ENCODE assay signal across 8 mouse cellular contexts in the genomic region with DNA sequence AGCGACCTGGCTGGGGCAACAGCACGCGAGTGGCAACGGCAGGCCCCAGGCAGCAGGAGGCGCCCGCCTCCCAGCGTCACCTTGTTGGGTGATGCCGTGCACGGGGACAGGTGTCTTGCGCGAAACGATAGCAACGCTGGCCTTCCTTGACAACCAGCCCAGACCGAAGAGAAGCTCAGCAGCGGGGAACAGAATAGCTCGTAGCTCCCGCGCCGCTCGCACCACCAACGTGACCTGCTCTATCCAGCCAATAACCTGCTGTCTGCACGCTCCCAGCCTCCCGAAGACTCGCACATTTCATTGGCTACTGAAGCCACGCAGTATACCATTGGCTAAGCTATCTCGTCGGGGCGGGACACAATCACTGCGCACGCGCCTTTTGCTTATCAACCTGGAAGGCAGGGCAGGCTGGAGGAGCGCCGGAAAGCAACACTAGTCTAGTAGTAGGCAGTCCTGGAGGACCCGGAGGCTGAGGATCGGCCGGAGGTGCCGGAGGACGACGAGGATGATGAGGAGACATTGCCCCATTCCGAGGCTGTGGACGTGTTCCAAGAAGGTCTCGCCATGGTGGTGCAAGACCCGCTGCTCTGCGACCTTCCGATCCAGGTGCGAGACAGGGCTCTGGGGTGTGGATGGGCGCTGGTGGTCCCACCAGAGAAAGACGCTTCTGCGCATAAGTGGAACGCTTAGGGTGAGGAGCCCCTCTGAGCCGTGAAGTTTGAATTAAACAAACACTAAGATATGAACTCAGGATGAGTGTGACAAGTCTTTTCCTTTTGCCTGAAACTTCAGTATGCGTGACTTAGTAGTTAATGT. TPM values are rescaled to one million over a fixed set of nuclear protein-coding genes. Genes with fewer than 3 reads are reported as not detected.
DNase-seq lines count a peak whose midpoint lies in the region; ATAC-seq and TF ChIP-seq lines count a peak whose summit lies in the region.

A gene (plus strand): TSS at position 358 of the 816 bp plus-strand sequence.

- H3K9me3 ChIP-seq in MEL (replicated peaks; ENCODE audit: insufficient read depth, low read length), result no peaks in the 10 kb centered on the region
- H3K9me3 ChIP-seq in lung, embryonic 16.5 days (ENCODE audit: control insufficient read depth, low read length), result no peaks in the 10 kb centered on the region

- WGBS in cerebellum, adult 2 months, result under 1% methylated on average over 52 of the region's 52 CpGs
- under 1% methylated on average over 52 of the region's 52 CpGs for WGBS in lung, embryonic 16.5 days

- H3K4me1 ChIP-seq in MEL (ENCODE audit: control insufficient read depth in 1 of 2, insufficient read depth in 2 of 2, low read length in 2 of 2), result peaks cover 3 to 22% of the 10 kb centered on the region in 2 experiments; a peak in 3 of 4 replicates
- no peaks in the 10 kb centered on the region for H3K4me1 ChIP-seq in cerebellum, adult 2 months (ENCODE audit: control insufficient read depth, insufficient read depth, low read length)
- peaks cover 11% of the 10 kb centered on the region for H3K4me1 ChIP-seq in lung, embryonic 16.5 days (replicated peaks; ENCODE audit: control insufficient read depth, insufficient read depth, low read length)

- peak within 1 kb of the TSS; percentile 87 for H3K4me2 ChIP-seq in lung, embryonic 16.5 days (ENCODE audit: low read depth, low read length)

- peak; percentile 28 to 54 (median 44); a peak in 4 of 6 replicates for TF ChIP-seq CTCF in MEL (IDR thresholded peaks at IDR 0.05 in 2 of 3, conservative IDR thresholded peaks at IDR 0.05 in 1 of 3; ENCODE audit: control insufficient read depth in 1 of 3, insufficient read depth in 1 of 3, low read depth in 2 of 3, low read length in 3 of 3, poor library complexity in 1 of 3, severe bottlenecking in 1 of 3)
- peak; percentile 38 for TF ChIP-seq CTCF in cerebellum, adult 2 months (IDR thresholded peaks at IDR 0.05; ENCODE audit: borderline replicate concordance, insufficient read depth, low read depth, low read length)

- peaks cover 7% of the 10 kb centered on the region for H3K79me2 ChIP-seq in MEL (ENCODE audit: control insufficient read depth, insufficient read depth, low read length, poor library complexity)

- no peaks in the 10 kb centered on the region for H3K27me3 ChIP-seq in MEL (ENCODE audit: control insufficient read depth in 1 of 2, insufficient read depth in 2 of 2, low read length in 2 of 2)
- H3K27me3 ChIP-seq in cerebellum, adult 2 months (ENCODE audit: control insufficient read depth, insufficient read depth, low read length), result no peaks in the 10 kb centered on the region
- H3K27me3 ChIP-seq in lung, embryonic 16.5 days (ENCODE audit: control insufficient read depth, insufficient read depth, low read depth, low read length), result no peaks in the 10 kb centered on the region; the same call in none of the 2 replicates

- peak within 1 kb of the TSS; percentile 75 to 80 for H3K4me3 ChIP-seq in MEL (ENCODE audit: control insufficient read depth in 1 of 2, insufficient read depth in 1 of 2, low read depth in 2 of 2, low read length in 2 of 2)
- H3K4me3 ChIP-seq in cerebellum, adult 2 months (replicated peaks; ENCODE audit: insufficient read depth, low read depth, low read length), result peak within 1 kb of the TSS; percentile 79
- H3K4me3 ChIP-seq in lung, embryonic 16.5 days (ENCODE audit: low read length), result peak within 1 kb of the TSS; percentile 75

- H3K36me3 ChIP-seq in MEL (ENCODE audit: control insufficient read depth in 1 of 2, insufficient read depth in 2 of 2, low read length in 2 of 2), result peaks cover 0 to 10% of the 10 kb centered on the region in 2 experiments; a peak in 2 of 4 replicates
- H3K36me3 ChIP-seq in lung, embryonic 16.5 days (ENCODE audit: control insufficient read depth, insufficient read depth, low read length), result peaks cover 14% of the 10 kb centered on the region

- peak within 1 kb of the TSS; percentile 77 for H3K9ac ChIP-seq in MEL (ENCODE audit: control insufficient read depth, low read depth, low read length, poor library complexity, severe bottlenecking)
- peak within 1 kb of the TSS; percentile 87 for H3K9ac ChIP-seq in lung, embryonic 16.5 days (ENCODE audit: low read length)

- peak; percentile 95 to 96 for TF ChIP-seq POLR2A in MEL (IDR thresholded peaks at IDR 0.05; ENCODE audit: control insufficient read depth in 1 of 2, insufficient read depth in 1 of 2, low read depth in 1 of 2, low read length in 2 of 2, poor library complexity in 1 of 2)
- TF ChIP-seq POLR2A in cerebellum, adult 2 months (IDR thresholded peaks at IDR 0.05; ENCODE audit: borderline replicate concordance, insufficient read depth, low read length), result peak; percentile 81; the same call in 1 of the 2 replicates

- peak; percentile 100 for ATAC-seq in hematopoietic stem cell, adult 5-6 weeks (replicated peaks in 1 of 2; ENCODE audit: insufficient read depth in 1 of 2, low FRiP score in 2 of 2, low TSS enrichment in 1 of 2, low read depth in 1 of 2, poor library complexity in 2 of 2, severe bottlenecking in 2 of 2)
- peak; percentile 100 for ATAC-seq in lung, embryonic 16.5 days (ENCODE audit: low read depth)

- H3K27ac ChIP-seq in MEL (ENCODE audit: control insufficient read depth, low read depth, low read length), result peak within 1 kb of the TSS; percentile 66
- no peak within 1 kb of the TSS for H3K27ac ChIP-seq in cerebellum, adult 2 months (ENCODE audit: insufficient read depth, low read length)
- peak within 1 kb of the TSS; percentile 66; the same call in 1 of the 2 replicates for H3K27ac ChIP-seq in lung, embryonic 16.5 days (ENCODE audit: low read length)

- no peak; a peak in 1 of 4 replicates for TF ChIP-seq EP300 in MEL (IDR thresholded peaks at IDR 0.05; ENCODE audit: low read depth in 1 of 2, low read length in 2 of 2)

- peak; percentile 100 for DNase-seq in MEL (ENCODE audit: low read depth, low spot score)
- DNase-seq in cerebellum, adult 2 months, result peak; percentile 96 to 97
- peak; percentile 97 for DNase-seq in forelimb bud, embryonic 11.5 days (ENCODE audit: low read depth, low spot score)
- DNase-seq in layer of hippocampus, adult 9-10 months (ENCODE audit: low spot score), result peak; percentile 97
- DNase-seq in ovary, postnatal 10 days (ENCODE audit: low spot score), result peak; percentile 87
- peak; percentile 95 for DNase-seq in thymus, postnatal 10 days (ENCODE audit: low spot score in 2 of 2)

- TF ChIP-seq RAD21 in MEL (IDR thresholded peaks at IDR 0.05; ENCODE audit: low read depth, low read length), result no peak

TF ChIP-seq in MEL, 35 proteins besides CTCF, POLR2A, EP300 and RAD21 (continues in another document):
- TF ChIP-seq SMC3 (IDR thresholded peaks at IDR 0.05; ENCODE audit: low read depth, low read length) (0 out of 2 replicates have a peak, but pooled peaks have one; percentile 20), NELFE (IDR thresholded peaks at IDR 0.05; ENCODE audit: low read depth, low read length) (peak; percentile 90), MXI1 (IDR thresholded peaks at IDR 0.05; ENCODE audit: low read depth, low read length) (peak; percentile 90), TCF12 (IDR thresholded peaks at IDR 0.05; ENCODE audit: low read depth, low read length) (no peak; the same call in none of the 2 replicates), TAL1 (IDR thresholded peaks at IDR 0.05; ENCODE audit: low read length) (no peak), MEF2A (IDR thresholded peaks at IDR 0.05; ENCODE audit: extremely low read depth, insufficient replicate concordance, low read depth, low read length, poor library complexity, severe bottlenecking) (no peak), ELF1 (IDR thresholded peaks at IDR 0.05; ENCODE audit: low read depth, low read length) (peak; percentile 67; the same call in 1 of the 2 replicates), E2F4 (IDR thresholded peaks at IDR 0.05; ENCODE audit: borderline replicate concordance, low read depth, low read length) (no peak), GATA1 (IDR thresholded peaks at IDR 0.05; ENCODE audit: low read depth, low read length) (peak; percentile 85), MAZ (IDR thresholded peaks at IDR 0.05; ENCODE audit: low read depth, low read length) (no peak), POLR2AphosphoS5 (IDR thresholded peaks at IDR 0.05; ENCODE audit: borderline replicate concordance, low read depth, low read length) (no peak; the same call in 1 of the 2 replicates), HCFC1 (IDR thresholded peaks at IDR 0.05; ENCODE audit: low read depth, low read length) (peak; percentile 86), POLR2AphosphoS2 (IDR thresholded peaks at IDR 0.05; ENCODE audit: low read length) (peak; percentile 89), ETS1 (IDR thresholded peaks at IDR 0.05; ENCODE audit: low read depth, low read length) (no peak), ZKSCAN1 (IDR thresholded peaks at IDR 0.05; ENCODE audit: low read depth, low read length) (no peak), SIN3A (IDR thresholded peaks at IDR 0.05; ENCODE audit: low read length) (peak; percentile 82), JUND (IDR thresholded peaks at IDR 0.05; ENCODE audit: low read depth, low read length) (no peak), MAFK (IDR thresholded peaks at IDR 0.05; ENCODE audit: borderline replicate concordance, low read depth, low read length) (no peak), GABPA (IDR thresholded peaks at IDR 0.05; ENCODE audit: low read depth, low read length) (no peak), KAT2A (conservative IDR thresholded peaks at IDR 0.05; ENCODE audit: low read depth, low read length) (no peak; the same call in 1 of the 2 replicates), TBP (IDR thresholded peaks at IDR 0.05; ENCODE audit: low read depth, low read length) (peak; percentile 83), CHD1 (IDR thresholded peaks at IDR 0.05; ENCODE audit: low read depth, low read length) (no peak), MAX (IDR thresholded peaks at IDR 0.05; ENCODE audit: low read length) (peak; percentile 87), CHD2 (IDR thresholded peaks at IDR 0.05; ENCODE audit: low read length) (peak; percentile 76), BHLHE40 (IDR thresholded peaks at IDR 0.05; ENCODE audit: borderline replicate concordance, low read depth, low read length) (peak; percentile 57; the same call in 1 of the 2 replicates), USF2 (IDR thresholded peaks at IDR 0.05; ENCODE audit: borderline replicate concordance in 1 of 2, insufficient read depth in 1 of 2, low read depth in 1 of 2, low read length in 2 of 2) (no peak), NRF1 (IDR thresholded peaks at IDR 0.05; ENCODE audit: insufficient read depth, low read depth, low read length, poor library complexity, severe bottlenecking) (peak; percentile 88)

RNA-seq across cellular contexts. Expression of the gene that starts here (rescaled TPM):
- 148 and 158 TPM in 2 replicates for total RNA-seq in MEL (2012; rRNA removed)
- 100 to 1,000 TPM in 1 of 2 experiments, not detected in 1; 130 TPM for polyA plus RNA-seq in MEL (2012; ENCODE audit: insufficient read depth in 1 of 2, insufficient read length in 2 of 2, low read depth in 1 of 2, low replicate concordance in 2 of 2, missing spikeins in 1 of 2)
- 48.2 and 51.5 TPM in 2 replicates for polyA plus RNA-seq in cerebellum, adult 2 months (2012; rRNA removed)
- 50.8 and 51.0 TPM in 2 replicates for total RNA-seq in hematopoietic stem cell, adult 5-6 weeks (2017)
- polyA plus RNA-seq in lung, embryonic 16.5 days (2015; fragmentation: Nextera tagmentation; extraction: Ambion mirVana), result 49.2 and 52.1 TPM in 2 replicates
